Mouse (Mus musculus) forelimb bud, embryonic 11.5 days (tissue): Measurements from ENCODE around the gene Elovl6.

Source experiments
- DNase-seq: peaks from one replicate; pipeline ENCODE4 v3.0.0-alpha.2; 2012; ENCODE audit warnings: low read depth, low spot score

Elovl6 gene

DNA sequence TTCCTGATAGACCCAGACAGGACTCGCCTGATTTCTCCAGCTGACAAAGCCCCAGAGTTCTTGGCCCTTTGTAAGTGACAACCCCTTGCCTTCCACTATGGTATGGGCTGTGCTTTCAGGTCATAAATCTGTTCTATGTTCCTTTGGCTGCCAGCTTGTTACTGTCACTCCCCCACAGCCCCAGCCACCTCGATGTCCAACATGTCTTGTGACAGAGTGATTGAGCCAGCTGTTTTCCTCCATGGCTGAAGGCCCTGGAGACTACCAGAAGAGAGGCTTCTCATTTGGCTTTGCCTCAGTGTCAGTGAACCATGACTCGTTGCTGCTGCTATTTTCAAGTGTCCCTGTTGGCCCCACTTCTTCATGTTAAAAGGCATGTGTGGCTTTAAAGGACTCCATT is 113.3 kb downstream of the Elovl6 start:
- DNase-seq, result no peak

- DNase-seq, result no peak
Measured at GRCm38 (mm10) chr3:129646781-129647180, 114.6 kb downstream of the Elovl6 start.

DNA sequence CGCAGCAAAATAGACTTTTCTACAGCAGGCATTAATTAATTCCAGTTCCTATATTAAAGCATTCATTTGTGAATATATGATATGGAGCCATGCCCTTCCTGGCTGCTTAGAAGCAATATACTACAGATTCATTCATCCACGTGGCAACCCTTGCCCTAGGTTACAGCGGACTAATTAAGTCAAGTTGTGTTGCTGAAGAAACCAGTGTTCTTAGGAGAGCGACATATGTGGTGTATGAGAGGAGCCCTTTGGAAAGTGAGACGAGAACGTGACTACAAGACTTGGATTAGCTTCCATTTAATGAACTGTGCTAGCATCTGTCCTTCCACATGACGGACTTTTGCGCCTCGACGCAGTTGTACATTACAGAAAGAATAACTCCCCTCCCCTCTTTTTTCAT is 115.2 kb downstream of the Elovl6 start:
- no peak for DNase-seq

DNA sequence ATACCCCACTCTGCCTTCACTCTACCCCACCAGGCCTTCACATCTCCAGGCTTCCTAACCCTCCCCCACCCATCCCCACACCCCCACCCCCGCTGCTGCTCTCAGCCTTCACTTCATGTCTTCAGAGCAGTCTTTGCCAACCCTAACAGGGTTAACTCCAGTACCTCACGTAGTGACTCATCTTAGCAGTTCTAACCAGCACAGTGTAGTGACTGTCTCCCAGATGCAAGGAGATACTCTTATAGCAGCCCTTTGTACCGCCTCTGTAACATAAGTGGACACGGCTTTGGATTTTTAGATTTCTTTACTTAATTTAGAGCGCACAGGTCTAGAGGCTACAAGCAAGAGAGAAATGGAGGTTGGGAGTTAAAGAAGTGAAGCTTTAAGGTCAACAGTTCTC is 116.4 kb downstream of the Elovl6 start:
- no peak for DNase-seq

GRCm38 (mm10) chr3:129649586-129650292 is 117.6 kb downstream of the Elovl6 start:
- DNase-seq, result peak; percentile 28

- DNase-seq, result no peak
Measured at GRCm38 (mm10) chr3:129650293-129650612, 118.1 kb downstream of the Elovl6 start.

DNA sequence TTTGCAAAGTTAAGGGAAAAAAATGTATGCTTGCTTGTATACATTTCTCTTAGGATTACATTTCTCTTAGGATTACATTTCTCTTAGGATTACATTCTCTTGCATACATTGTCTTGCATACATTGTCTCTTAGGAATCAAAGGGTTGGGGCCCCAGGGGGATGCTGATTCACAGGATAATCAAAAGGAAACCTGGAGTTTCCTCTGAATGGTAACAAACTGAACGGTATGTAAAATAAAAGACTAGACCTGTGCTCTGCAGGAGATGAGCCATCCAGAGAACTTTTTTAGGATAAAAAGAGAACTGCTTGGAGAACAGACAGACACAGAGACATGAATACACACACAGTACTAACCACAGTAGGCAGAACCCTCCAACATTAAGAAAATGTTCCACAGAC is 118.8 kb downstream of the Elovl6 start:
- DNase-seq, result no peak

GRCm38 (mm10) chr3:129651765-129652164 is 119.6 kb downstream of the Elovl6 start:
- DNase-seq, result no peak

- no peak for DNase-seq
Measured at GRCm38 (mm10) chr3:129652476-129652875, 120.3 kb downstream of the Elovl6 start.

DNA sequence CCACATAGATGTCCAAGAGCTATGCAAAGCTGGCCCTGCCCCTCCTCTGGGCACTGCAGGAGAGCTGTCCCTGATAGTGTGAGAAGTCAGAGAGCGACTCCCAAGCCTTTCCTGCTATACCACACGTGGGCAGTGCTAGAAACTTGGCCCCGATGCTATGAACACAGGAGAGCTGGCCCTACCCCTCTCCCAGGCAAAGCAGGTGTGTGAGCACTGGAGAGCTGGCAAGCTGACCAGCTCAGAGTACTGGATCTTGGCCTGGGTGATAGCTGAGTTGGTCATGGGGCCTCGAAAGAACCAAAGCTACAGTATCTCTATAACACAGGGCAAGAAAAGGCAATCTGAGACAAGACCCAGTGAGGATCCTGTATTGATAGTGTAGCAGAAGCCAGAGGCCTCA is 124.4 kb downstream of the Elovl6 start:
- no peak for DNase-seq

GRCm38 (mm10) chr3:129657222-129657621 is 125.1 kb downstream of the Elovl6 start:
- DNase-seq, result no peak

GRCm38 (mm10) chr3:129657775-129658174 is 125.6 kb downstream of the Elovl6 start:
- DNase-seq, result no peak

- no peak for DNase-seq
Measured at GRCm38 (mm10) chr3:129658776-129659175, 126.6 kb downstream of the Elovl6 start.

DNA sequence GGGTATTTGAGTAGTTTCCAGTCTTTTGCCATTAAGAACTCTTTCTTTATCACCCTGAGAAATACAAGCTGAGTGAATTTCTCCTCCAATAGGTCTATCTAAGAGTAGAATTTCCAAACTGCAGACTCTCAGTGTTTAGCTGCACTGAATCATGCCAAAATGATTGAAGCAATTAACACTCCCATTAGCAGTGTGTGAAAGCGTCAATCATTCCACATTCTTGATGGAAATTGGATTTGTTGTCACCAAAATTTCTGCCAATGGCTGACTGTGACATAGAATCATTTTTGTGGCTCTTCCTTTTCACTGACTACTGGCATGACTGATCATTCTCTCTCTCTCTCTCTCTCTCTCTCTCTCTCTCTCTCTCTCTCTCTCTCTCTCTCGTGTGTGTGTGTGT is 131.8 kb downstream of the Elovl6 start:
- DNase-seq, result no peak

GRCm38 (mm10) chr3:129675923-129676322 is 143.8 kb downstream of the Elovl6 start:
- DNase-seq, result no peak

GRCm38 (mm10) chr3:129680258-129680657 is 148.1 kb downstream of the Elovl6 start:
- DNase-seq, result no peak

DNA sequence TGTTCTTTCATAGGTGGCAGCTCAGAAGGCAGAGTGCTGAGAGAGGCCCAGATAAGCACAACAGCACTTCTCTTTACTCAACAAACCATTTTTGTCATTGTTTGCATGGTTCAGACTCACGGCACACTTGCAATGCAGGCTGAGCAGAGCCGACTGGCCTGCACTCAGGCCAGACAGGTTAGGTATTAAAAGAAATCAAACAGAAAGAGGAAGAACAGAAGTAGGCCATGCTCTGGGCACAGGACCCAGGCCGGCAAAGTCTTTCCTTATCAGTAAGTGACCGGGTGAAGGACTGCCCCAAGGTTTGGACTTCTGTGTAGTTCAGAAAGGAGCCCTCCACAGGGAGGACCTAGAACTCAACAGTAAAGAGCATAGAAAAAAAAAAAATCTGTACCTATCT is 149.7 kb downstream of the Elovl6 start:
- DNase-seq, result no peak

DNA sequence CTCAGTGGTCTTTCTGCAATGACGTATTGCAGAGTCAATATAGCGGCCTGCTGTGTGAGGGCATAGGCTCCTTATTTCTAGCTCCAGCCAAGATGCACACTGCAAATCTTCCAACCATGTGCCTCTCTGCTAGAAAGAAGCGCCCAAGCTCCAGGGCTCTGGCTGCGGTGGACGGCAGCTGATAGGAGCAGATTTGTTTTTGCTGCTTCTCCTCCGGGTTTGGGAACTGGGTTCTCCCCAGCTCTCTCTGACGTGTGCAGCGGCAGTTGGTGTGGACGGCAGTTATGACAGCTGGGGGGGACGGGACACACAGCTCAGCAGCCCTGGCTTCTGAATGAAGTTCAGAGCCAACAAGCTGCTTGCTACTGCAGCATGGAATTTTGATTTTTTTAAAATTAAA is 150.2 kb downstream of the Elovl6 start:
- DNase-seq, result no peak

DNA sequence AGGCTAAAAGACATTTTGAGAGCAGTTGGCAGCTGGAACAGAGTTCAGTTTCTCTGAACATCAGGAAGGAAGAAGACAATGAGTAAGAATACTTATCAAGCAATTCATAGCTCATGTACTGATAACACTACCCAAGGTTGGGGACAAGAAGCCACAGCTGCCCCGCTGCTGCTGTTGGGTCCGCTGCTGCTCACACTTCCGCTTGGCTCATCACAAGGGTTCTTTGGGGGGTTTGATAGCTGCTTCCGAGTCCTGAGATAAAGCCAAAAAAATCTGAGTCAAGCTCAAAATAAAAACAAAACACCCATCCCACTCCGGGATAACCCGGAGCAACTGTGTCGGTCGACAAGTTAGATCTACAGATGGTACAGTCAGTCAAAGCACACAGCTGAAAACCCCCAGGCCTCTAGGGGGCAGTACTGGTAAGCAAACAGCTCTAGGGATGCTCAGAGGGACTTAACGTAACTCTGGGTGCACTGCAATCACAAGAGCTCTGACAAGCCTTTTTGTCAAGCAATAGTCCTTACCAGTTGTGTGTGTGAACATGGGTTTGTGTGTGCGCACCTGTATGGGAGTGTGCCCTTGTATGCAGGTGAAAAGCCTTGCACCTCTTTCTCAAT is 151.0 kb downstream of the Elovl6 start:
- no peak for DNase-seq

DNA sequence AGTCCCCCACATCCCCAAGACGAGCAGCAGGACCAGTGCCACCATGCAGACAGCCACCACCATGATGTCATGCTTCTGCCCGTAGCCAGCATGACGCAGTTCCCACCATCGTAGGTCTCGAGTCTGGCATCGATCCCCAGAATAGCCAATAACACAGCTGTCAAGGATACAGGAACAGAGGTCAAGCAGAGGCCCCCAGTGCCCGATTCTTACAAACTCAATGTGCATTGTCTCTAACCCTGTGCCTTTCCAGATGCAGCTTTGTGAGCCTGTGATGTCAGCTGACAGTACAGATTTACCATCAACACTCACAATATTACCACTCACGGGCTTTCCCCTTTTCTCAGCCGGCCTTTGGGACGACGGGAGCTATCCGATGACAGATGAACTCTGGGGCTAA is 154.0 kb downstream of the Elovl6 start:
- no peak for DNase-seq

GRCm38 (mm10) chr3:129686698-129687333 is 154.7 kb downstream of the Elovl6 start:
- DNase-seq, result peak; percentile 87

DNA sequence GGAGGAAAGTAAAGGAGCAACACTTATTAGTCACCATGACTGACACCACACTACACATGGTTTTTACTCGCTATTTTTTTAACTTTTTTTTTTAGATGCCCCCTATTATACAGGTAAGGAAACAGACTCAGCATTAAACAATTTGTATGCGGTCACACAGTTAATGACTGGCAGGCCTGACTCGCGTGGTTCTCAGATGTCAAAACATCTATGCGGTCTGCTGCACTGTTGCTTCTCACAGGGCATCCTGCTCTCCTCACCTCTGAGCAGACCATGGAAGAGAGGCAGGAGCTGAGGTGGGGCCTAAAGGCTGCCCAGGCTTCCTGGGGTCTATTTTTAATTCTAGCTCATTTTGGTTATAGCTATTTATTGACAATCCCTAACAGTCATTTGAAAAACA is 155.3 kb downstream of the Elovl6 start:
- DNase-seq, result no peak
